Mouse (Mus musculus): ENCODE measurements at regions not wholly inside any gene's neighbourhood (a gene's known extent, or its start where the extent isn't known, plus 50 kb on each side); places are given as distances from the start of the nearest gene placed in this dataset.

GRCm38 (mm10) chr2:161164320-161164719, 55.4 kb upstream of the Chd6 start:
- ATAC-seq = no peak
